Comparison of ENCODE assay signal across 8 mouse cellular contexts in the genomic region with DNA sequence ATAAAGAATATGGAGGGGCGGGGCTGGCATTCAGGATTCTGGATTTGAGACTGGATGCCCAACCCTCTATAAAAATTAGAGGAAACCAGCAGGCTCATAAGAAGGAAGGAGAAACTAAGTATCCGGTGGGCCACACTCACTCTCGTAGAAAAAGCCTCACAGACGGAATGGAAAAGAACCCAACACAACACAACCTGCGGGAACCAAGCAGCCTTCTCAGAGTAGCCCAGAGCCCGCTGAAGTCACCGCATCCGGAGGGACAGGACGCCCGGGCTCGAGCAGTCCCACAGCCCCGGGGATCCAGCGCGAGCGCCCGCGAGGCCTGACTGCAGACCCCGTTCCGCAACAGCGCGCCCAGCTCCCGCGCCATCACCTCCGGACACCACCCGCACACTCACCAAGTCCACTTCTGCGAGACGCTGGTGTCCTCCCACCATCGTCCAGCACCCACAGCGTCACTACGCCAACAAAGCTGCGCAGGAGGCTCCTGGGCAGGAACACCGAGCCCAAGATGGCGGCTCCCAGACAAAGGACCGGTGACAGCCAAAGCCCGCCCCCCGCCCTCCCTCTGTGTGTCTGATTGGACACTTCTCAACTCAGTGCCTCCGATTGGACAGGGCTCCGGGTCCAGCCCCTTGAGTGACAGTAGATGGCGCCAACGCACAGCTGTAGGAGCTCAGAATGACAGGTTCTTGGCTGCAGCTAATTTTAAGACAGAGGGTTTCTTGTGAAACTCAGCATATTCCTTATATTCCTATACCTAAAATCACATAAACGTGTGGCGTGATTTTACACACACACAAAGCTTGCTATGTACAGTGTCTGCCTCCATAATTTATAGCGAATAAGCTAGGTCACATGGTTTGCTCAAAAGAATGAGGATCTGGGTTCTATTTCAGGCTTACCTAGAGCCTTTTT. TPM values are rescaled to one million over a fixed set of nuclear protein-coding genes. Genes with fewer than 3 reads are reported as not detected.
DNase-seq lines count a peak whose midpoint lies in the region; ATAC-seq and TF ChIP-seq lines count a peak whose summit lies in the region.

A gene (minus strand): TSS at position 551 of the 918 bp plus-strand sequence.

- in situ Hi-C loops in Patski (cut with MboI; ENCODE audit: low pct_unique_long_range_greater_than_20kb) = no loop called here

- H3K9me3 ChIP-seq in hindbrain, embryonic 13.5 days = peaks cover 22% of the 10 kb centered on the region

- WGBS in hindbrain, embryonic 13.5 days = under 1% methylated on average over 43 of the region's 43 CpGs

- no peaks in the 10 kb centered on the region for H3K27me3 ChIP-seq in Patski
- H3K27me3 ChIP-seq in hindbrain, embryonic 13.5 days = no peaks in the 10 kb centered on the region

- DNase-seq in Patski (ENCODE audit: low read depth, low spot score) = peak; percentile 95
- DNase-seq in cerebellum, postnatal 14 days = peak; percentile 95 to 97
- peak; percentile 90 to 93 for DNase-seq in frontal cortex, postnatal 14 days (ENCODE audit: low spot score in 2 of 2)
- DNase-seq in layer of hippocampus, postnatal 25 days (ENCODE audit: extremely low spot score in 1 of 2, low spot score in 1 of 2) = peak; percentile 75 to 79
- DNase-seq in lung, postnatal 25 days (ENCODE audit: low spot score) = peak; percentile 97
- DNase-seq in retina, embryonic 14.5 days (ENCODE audit: low spot score) = peak; percentile 98
- DNase-seq in thymus, postnatal 4 days = peak; percentile 91

- peak within 1 kb of the TSS; percentile 89 for H3K4me3 ChIP-seq in hindbrain, embryonic 13.5 days

- peak within 1 kb of the TSS; percentile 100 for H3K27ac ChIP-seq in hindbrain, embryonic 13.5 days

- H3K9ac ChIP-seq in hindbrain, embryonic 13.5 days = peak within 1 kb of the TSS; percentile 98

- H3K4me2 ChIP-seq in hindbrain, embryonic 13.5 days = peak within 1 kb of the TSS; percentile 54

- ATAC-seq in Patski = peak; percentile 96
- ATAC-seq in hindbrain, embryonic 13.5 days (ENCODE audit: low FRiP score) = peak; percentile 97

- TF ChIP-seq CTCF in Patski (IDR thresholded peaks at IDR 0.05) = no peak

- CTCF ChIA-PET in Patski (lab: Charles Lee) = interaction anchor here (0.8 to 1.8 kb wide), 4 partner anchors 8 to 37 kb away, joined by 3 to 7 read pairs (median 4); no protein-coding TSS in a partner anchor

- peaks cover 38% of the 10 kb centered on the region for H3K36me3 ChIP-seq in hindbrain, embryonic 13.5 days

- peaks cover 26% of the 10 kb centered on the region for H3K4me1 ChIP-seq in hindbrain, embryonic 13.5 days (replicated peaks)

- POLR2A ChIA-PET in Patski (lab: Charles Lee) = interaction anchor here (0.6 kb wide), 1 partner anchor 99 kb away, joined by 3 read pairs; no protein-coding TSS in a partner anchor

RNA-seq across cellular contexts. Expression of the gene that starts here (rescaled TPM):
- 39.0 TPM for polyA plus RNA-seq in Patski (2021)
- 85.2 and 87.1 TPM in 2 replicates for polyA plus RNA-seq in hindbrain, embryonic 13.5 days (2015; fragmentation: Nextera tagmentation; extraction: Ambion mirVana)
- 10 to 100 TPM; 27.9 to 29.4 TPM for total RNA-seq in layer of hippocampus, postnatal 25 days (2021)

Comparison
In these comparisons a context has a peak if more than half of its experiments do, and no peak if none do; other contexts are left out.
1. Peak in every context shown above with its lines: DNase-seq, ATAC-seq, H3K4me3 ChIP-seq and H3K27ac ChIP-seq.